Mouse (Mus musculus) layer of hippocampus, postnatal 25 days (tissue): ENCODE results near the gene Pou2f1. TPM values are rescaled to one million over a fixed set of nuclear protein-coding genes. Genes with fewer than 3 reads are reported as not detected.

ENCODE experiments used
- DNase-seq, 2 experiments: peaks; one replicate each; pipeline ENCODE4 v3.0.0; 2022; ENCODE audit warnings: mixed read lengths in 2 of 2, low spot score in 1 of 2; ENCODE audit errors: extremely low spot score in 1 of 2
- total RNA-seq, 2 experiments: library from RNA; stranded (reverse); gene quantifications; 2 replicates each; pipeline ENCODE4 v1.2.3; 2021

Pou2f1 gene
- total RNA-seq, 2 experiments from 2014 or later = 14.5 to 21.8 TPM

- no peak for DNase-seq
Observed at GRCm38 (mm10) chr1:165849458-165850445, 152.7 kb downstream of the Pou2f1 start.

GRCm38 (mm10) chr1:165848881-165849280 lies 153.6 kb downstream of the Pou2f1 start:
- DNase-seq = no peak

GRCm38 (mm10) chr1:165848417-165848816 lies 154.1 kb downstream of the Pou2f1 start:
- no peak for DNase-seq

- no peak for DNase-seq
Observed at GRCm38 (mm10) chr1:165845366-165845765, 157.1 kb downstream of the Pou2f1 start.

GRCm38 (mm10) chr1:165844956-165845355 lies 157.5 kb downstream of the Pou2f1 start:
- DNase-seq = no peak

GRCm38 (mm10) chr1:165844466-165844951 lies 158.0 kb downstream of the Pou2f1 start:
- no peak for DNase-seq

- DNase-seq = no peak
Observed at GRCm38 (mm10) chr1:165843586-165843985, 158.9 kb downstream of the Pou2f1 start.

- no peak for DNase-seq
Observed at GRCm38 (mm10) chr1:165842170-165842569, 160.3 kb downstream of the Pou2f1 start.

GRCm38 (mm10) chr1:165840548-165841230 lies 161.8 kb downstream of the Pou2f1 start:
- no peak for DNase-seq

GRCm38 (mm10) chr1:165839201-165839600 lies 163.3 kb downstream of the Pou2f1 start:
- DNase-seq = no peak

- DNase-seq = no peak
Observed at GRCm38 (mm10) chr1:165837546-165837945, 164.9 kb downstream of the Pou2f1 start.

GRCm38 (mm10) chr1:165836461-165836860 lies 166.0 kb downstream of the Pou2f1 start:
- DNase-seq = no peak

- DNase-seq = no peak
Observed at GRCm38 (mm10) chr1:165834633-165834975, 167.9 kb downstream of the Pou2f1 start.

- no peak for DNase-seq
Observed at GRCm38 (mm10) chr1:165833910-165834632, 168.4 kb downstream of the Pou2f1 start.

GRCm38 (mm10) chr1:165833244-165833643 lies 169.2 kb downstream of the Pou2f1 start:
- DNase-seq = no peak

- DNase-seq = no peak
Observed at GRCm38 (mm10) chr1:165829890-165830289, 172.6 kb downstream of the Pou2f1 start.

- no peak for DNase-seq
Observed at GRCm38 (mm10) chr1:165828615-165829014, 173.9 kb downstream of the Pou2f1 start.

- DNase-seq = no peak
Observed at GRCm38 (mm10) chr1:165828173-165828572, 174.3 kb downstream of the Pou2f1 start.

- DNase-seq = no peak
Observed at GRCm38 (mm10) chr1:165822031-165822430, 180.4 kb downstream of the Pou2f1 start.

GRCm38 (mm10) chr1:165819147-165819546 lies 183.3 kb downstream of the Pou2f1 start:
- DNase-seq = no peak
